Mouse (Mus musculus): ENCODE measurements around the gene Rgs10.

- TF ChIP-seq CTCF (conservative IDR thresholded peaks at IDR 0.05; ENCODE audit: insufficient read depth, insufficient read length, low read depth, low read length): peak; percentile 98; the same call in 1 of the 2 replicates
- no peak for TF ChIP-seq POLR2A (IDR thresholded peaks at IDR 0.05; ENCODE audit: low read depth, low read length)
These were observed 73.5 kb downstream of the Rgs10 start for GRCm38 (mm10) chr7:128344928-128345653.
